Comparison of ENCODE assay signal across 14 mouse cellular contexts in the genomic region with DNA sequence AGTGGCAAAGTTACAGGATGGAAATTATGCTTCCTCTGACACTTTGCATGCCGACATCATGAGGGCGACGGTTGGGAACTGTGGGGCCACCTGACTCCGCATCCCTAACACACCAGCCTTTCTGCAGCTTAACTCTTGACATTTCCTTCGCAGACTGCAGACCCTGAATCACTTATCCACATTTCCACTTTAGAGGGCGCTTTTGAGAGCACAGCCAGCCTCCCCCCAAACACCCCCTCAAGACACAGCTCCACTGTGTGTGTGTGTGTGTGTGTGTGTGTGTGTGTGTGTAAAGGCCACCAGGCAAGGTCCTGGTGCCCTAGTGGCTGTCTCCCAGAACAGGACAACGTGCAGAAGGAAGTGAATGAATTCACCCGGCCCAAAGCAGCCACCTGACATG. TPM values are rescaled to one million over a fixed set of nuclear protein-coding genes. Genes with fewer than 3 reads are reported as not detected.
A peak's percentile ranks its signal among the peaks of the same experiment; 100 is the strongest.
DNase-seq lines count a peak whose midpoint lies in the region; ATAC-seq and TF ChIP-seq lines count a peak whose summit lies in the region.
"Had no signal": no experiment of that assay in that cellular context is flagged by ENCODE, and none has a peak within 500 bp of the region (broad histone marks: within the 10 kb centered on the region; RNA-seq: fewer than 3 reads in every experiment).

No protein-coding gene starts in this region.

- H3K27ac ChIP-seq in intestine, embryonic 16.5 days (ENCODE audit: low read length): no peak overlapping the region
- H3K27ac ChIP-seq in intestine, embryonic 15.5 days: no peak overlapping the region
- H3K27ac ChIP-seq in CH12.LX (ENCODE audit: insufficient read depth, low read depth) (peak overlapping the region; percentile 84), ES-Bruce4 (ENCODE audit: insufficient read depth, low read length) (no peak overlapping the region)
- H3K27ac ChIP-seq: forebrain, embryonic 15.5 days; hindbrain, embryonic 15.5 days; liver, embryonic 12.5 days had no signal

- dilution Hi-C loops in CH12.LX (cut with MboI; ENCODE audit: extremely low pct_ligation_motif_present, extremely low pct_unique_long_range_greater_than_20kb, low sequenced_read_pairs): no loop called here

- no peaks in the 10 kb centered on the region for H3K9me3 ChIP-seq in intestine, embryonic 16.5 days (ENCODE audit: control insufficient read depth, low read length)
- H3K9me3 ChIP-seq in intestine, embryonic 15.5 days: no peaks in the 10 kb centered on the region
- H3K9me3 ChIP-seq in CH12.LX (replicated peaks; ENCODE audit: low read length) (no peaks in the 10 kb centered on the region), ES-Bruce4 (replicated peaks; ENCODE audit: control insufficient read depth, insufficient read depth, low read length, poor library complexity, severe bottlenecking) (no peaks in the 10 kb centered on the region)
- H3K9me3 ChIP-seq: forebrain, embryonic 15.5 days; hindbrain, embryonic 15.5 days; liver, embryonic 12.5 days had no signal

- H3K4me1 ChIP-seq in intestine, embryonic 16.5 days (ENCODE audit: control insufficient read depth, insufficient read depth, low read length): peaks cover 16% of the 10 kb centered on the region
- H3K4me1 ChIP-seq in intestine, embryonic 15.5 days (replicated peaks): peaks cover 13% of the 10 kb centered on the region; the same call in 1 of the 2 replicates
- H3K4me1 ChIP-seq in CH12.LX (ENCODE audit: control insufficient read depth in 1 of 2, insufficient read depth in 2 of 2) (peaks cover 24 to 63% of the 10 kb centered on the region in 2 experiments), ES-Bruce4 (ENCODE audit: control insufficient read depth, insufficient read depth, low read length) (peaks cover 5% of the 10 kb centered on the region)

- H3K4me3 ChIP-seq in intestine, embryonic 16.5 days (ENCODE audit: low read length): no peak overlapping the region
- no peak overlapping the region for H3K4me3 ChIP-seq in intestine, embryonic 15.5 days (replicated peaks)
- H3K4me3 ChIP-seq in CH12.LX (replicated peaks in 1 of 3; ENCODE audit: low read depth in 2 of 3, low read length in 2 of 3, poor library complexity in 1 of 3): peak overlapping the region; percentile 57 to 62 (median 59)
- H3K4me3 ChIP-seq in ES-Bruce4 (ENCODE audit: low read depth, low read length): no peak overlapping the region
- H3K4me3 ChIP-seq: erythroblast, embryonic 14.5 days; forebrain, embryonic 15.5 days; hindbrain, embryonic 15.5 days had no signal

- TF ChIP-seq RAD21 in CH12.LX (IDR thresholded peaks at IDR 0.05; ENCODE audit: low read depth, low read length): no peak

- in situ Hi-C loops in CH12.LX (cut with MboI; ENCODE audit: low pct_ligation_motif_present, low pct_unique_long_range_greater_than_20kb, low sequenced_read_pairs): loop anchor here (10.0 kb wide), 3 partner anchors 51 to 171 kb away; a partner anchor contains a TSS

- ATAC-seq in intestine, embryonic 16.5 days: peak; percentile 20; the same call in 1 of the 2 replicates
- ATAC-seq in intestine, embryonic 15.5 days: no peak
- ATAC-seq in frontal cortex, adult (ENCODE audit: low TSS enrichment): no peak
- ATAC-seq: forebrain, embryonic 15.5 days had no signal

- TF ChIP-seq POLR2A in CH12.LX (IDR thresholded peaks at IDR 0.05; ENCODE audit: low read depth, low read length) (no peak; the same call in 1 of the 2 replicates), ES-Bruce4 (IDR thresholded peaks at IDR 0.05; ENCODE audit: insufficient read depth, low read length) (no peak)

- no peaks in the 10 kb centered on the region for H3K27me3 ChIP-seq in intestine, embryonic 16.5 days (replicated peaks; ENCODE audit: control insufficient read depth, insufficient read depth, low read length)
- H3K27me3 ChIP-seq in intestine, embryonic 15.5 days (replicated peaks): no peaks in the 10 kb centered on the region
- H3K27me3 ChIP-seq in CH12.LX (replicated peaks) (no peaks in the 10 kb centered on the region), ES-Bruce4 (ENCODE audit: control insufficient read depth, insufficient read depth, low read length, poor library complexity, severe bottlenecking) (no peaks in the 10 kb centered on the region)
- H3K27me3 ChIP-seq: forebrain, embryonic 15.5 days; hindbrain, embryonic 15.5 days had no signal

- no peak for DNase-seq in CH12.LX (ENCODE audit: extremely low read depth)
- peak; percentile 39 for DNase-seq in thymus, postnatal 0 days (ENCODE audit: low spot score)
- no peak for DNase-seq in urinary bladder, postnatal 14 days (ENCODE audit: low spot score)
- DNase-seq: adrenal gland, adult 8-10 months; cerebellum, adult 11-12 months; cerebellum, postnatal 25 days had no signal

- WGBS in intestine, embryonic 16.5 days: 72% methylated on average over 8 of the region's 8 CpGs
- 74% methylated on average over 8 of the region's 8 CpGs for WGBS in intestine, embryonic 15.5 days

- H3K4me2 ChIP-seq in intestine, embryonic 16.5 days (ENCODE audit: low read depth, low read length): peak overlapping the region; percentile 14; the same call in 1 of the 2 replicates
- H3K4me2 ChIP-seq in intestine, embryonic 15.5 days (replicated peaks): no peak overlapping the region
- peak overlapping the region; percentile 90 for H3K4me2 ChIP-seq in CH12.LX (ENCODE audit: insufficient read depth, low read depth, poor library complexity, severe bottlenecking)
- H3K4me2 ChIP-seq: forebrain, embryonic 15.5 days; hindbrain, embryonic 15.5 days had no signal

- TF ChIP-seq EP300 in CH12.LX (IDR thresholded peaks at IDR 0.05; ENCODE audit: low read length) (no peak), ES-Bruce4 (IDR thresholded peaks at IDR 0.05; ENCODE audit: insufficient read depth, low read depth, low read length) (no peak)

- H3K36me3 ChIP-seq in intestine, embryonic 16.5 days (ENCODE audit: control insufficient read depth, insufficient read depth, low read length): no peaks in the 10 kb centered on the region
- H3K36me3 ChIP-seq in intestine, embryonic 15.5 days: no peaks in the 10 kb centered on the region
- H3K36me3 ChIP-seq in CH12.LX (replicated peaks in 1 of 2; ENCODE audit: control insufficient read depth in 1 of 2, insufficient read depth in 1 of 2, low read length in 1 of 2) (no peaks in the 10 kb centered on the region), ES-Bruce4 (ENCODE audit: control insufficient read depth, insufficient read depth, low read length, poor library complexity, severe bottlenecking) (no peaks in the 10 kb centered on the region)
- H3K36me3 ChIP-seq: forebrain, embryonic 15.5 days; hindbrain, embryonic 15.5 days; liver, embryonic 12.5 days had no signal

- H3K9ac ChIP-seq in intestine, embryonic 16.5 days (ENCODE audit: low read depth, low read length): no peak overlapping the region
- H3K9ac ChIP-seq in intestine, embryonic 15.5 days: no peak overlapping the region
- peak overlapping the region; percentile 65 for H3K9ac ChIP-seq in CH12.LX (ENCODE audit: insufficient read depth, low read depth)
- no peak overlapping the region for H3K9ac ChIP-seq in ES-Bruce4 (ENCODE audit: low read depth, poor library complexity, severe bottlenecking)
- H3K9ac ChIP-seq: forebrain, embryonic 15.5 days; hindbrain, embryonic 15.5 days; liver, embryonic 12.5 days had no signal

- H3K79me2 ChIP-seq in CH12.LX (replicated peaks; ENCODE audit: control insufficient read depth, extremely low read depth, insufficient read depth, poor library complexity, severe bottlenecking): no peaks in the 10 kb centered on the region

- TF ChIP-seq CTCF in CH12.LX (conservative IDR thresholded peaks at IDR 0.05 in 1 of 2, IDR thresholded peaks at IDR 0.05 in 1 of 2; ENCODE audit: low read depth in 2 of 2, low read length in 2 of 2): peak in 1 of 2 experiments; percentile 29; a peak in 2 of 4 replicates
- peak; percentile 4 for TF ChIP-seq CTCF in ES-Bruce4 (IDR thresholded peaks at IDR 0.05; ENCODE audit: low read depth, low read length)

TF ChIP-seq in CH12.LX, 34 proteins besides CTCF, POLR2A, EP300 and RAD21:
- TF ChIP-seq MAFK (IDR thresholded peaks at IDR 0.05; ENCODE audit: insufficient replicate concordance, low read length) (0 out of 2 replicates have a peak, but pooled peaks have one; percentile 12), USF2 (conservative IDR thresholded peaks at IDR 0.05; ENCODE audit: low read depth, low read length) (no peak), MEF2A (IDR thresholded peaks at IDR 0.05; ENCODE audit: borderline replicate concordance, low read depth, low read length) (no peak), NRF1 (IDR thresholded peaks at IDR 0.05; ENCODE audit: low read depth, low read length) (no peak), CHD1 (IDR thresholded peaks at IDR 0.05; ENCODE audit: low read depth, low read length) (no peak), BHLHE40 (IDR thresholded peaks at IDR 0.05; ENCODE audit: low read depth, low read length) (peak; percentile 5; the same call in 1 of the 2 replicates), RCOR1 (conservative IDR thresholded peaks at IDR 0.05; ENCODE audit: low read depth, low read length) (no peak), MAZ (IDR thresholded peaks at IDR 0.05; ENCODE audit: low read depth, low read length) (no peak; the same call in 1 of the 2 replicates), KAT2A (IDR thresholded peaks at IDR 0.05; ENCODE audit: insufficient replicate concordance, low read length) (no peak), ETS1 (conservative IDR thresholded peaks at IDR 0.05; ENCODE audit: low read depth, low read length) (no peak), SMC3 (IDR thresholded peaks at IDR 0.05; ENCODE audit: low read depth, low read length) (peak; percentile 20), CHD2 (IDR thresholded peaks at IDR 0.05; ENCODE audit: low read length) (0 out of 2 replicates have a peak, but pooled peaks have one; percentile 6)
TF ChIP-seq in CH12.LX: peak in this region for 4.

RNA-seq across cellular contexts. Expression of a gene that starts 4.2 kb away (rescaled TPM):
- 2.9 and 3.5 TPM in 2 replicates for polyA plus RNA-seq in intestine, embryonic 16.5 days (2015; fragmentation: Nextera tagmentation; extraction: Ambion mirVana)
- polyA plus RNA-seq in intestine, embryonic 15.5 days (2015; fragmentation: Nextera tagmentation; extraction: Ambion mirVana): 2.5 TPM in 2 replicates
- 99.2 and 151 TPM in 2 replicates for total RNA-seq in CH12.LX (2012; rRNA removed)
- total RNA-seq in CH12.LX (2014; rRNA removed): 58.8 and 66.9 TPM in 2 replicates
- polyA plus RNA-seq in CH12.LX (2012; ENCODE audit: insufficient read length, low read depth): 46.4 and 47.9 TPM in 2 replicates
- 1.2 and 5.1 TPM in 2 replicates for polyA plus RNA-seq in ES-Bruce4 (2011; ENCODE audit: insufficient read depth, insufficient read length, low read depth, missing spikeins)
- 14.3 and 15.4 TPM in 2 replicates for polyA plus RNA-seq in thymus, postnatal 0 days (2015; fragmentation: Nextera tagmentation; extraction: Ambion mirVana)
- polyA plus RNA-seq: erythroblast, embryonic 14.5 days had no signal

RNA-seq across cellular contexts. Expression of a gene that starts 52.0 kb away (rescaled TPM):
- 6.0 and 6.7 TPM in 2 replicates for polyA plus RNA-seq in intestine, embryonic 16.5 days (2015; fragmentation: Nextera tagmentation; extraction: Ambion mirVana)
- 8.0 TPM in 2 replicates for polyA plus RNA-seq in intestine, embryonic 15.5 days (2015; fragmentation: Nextera tagmentation; extraction: Ambion mirVana)
- total RNA-seq in CH12.LX (2012; rRNA removed): 16.8 and 17.0 TPM in 2 replicates
- 20.5 and 25.0 TPM in 2 replicates for total RNA-seq in CH12.LX (2014; rRNA removed)
- polyA plus RNA-seq in CH12.LX (2012; ENCODE audit: insufficient read length, low read depth): 25.4 and 27.9 TPM in 2 replicates
- 10.3 and 11.8 TPM in 2 replicates for polyA plus RNA-seq in ES-Bruce4 (2011; ENCODE audit: insufficient read depth, insufficient read length, low read depth, missing spikeins)
- polyA plus RNA-seq in thymus, postnatal 0 days (2015; fragmentation: Nextera tagmentation; extraction: Ambion mirVana): 10.7 TPM in 2 replicates

Comparison
In these comparisons a context has a peak if more than half of its experiments do, and no peak if none do; other contexts are left out.
1. H3K4me3 ChIP-seq: peak in CH12.LX (3 of 3); none in intestine, embryonic 16.5 days (single experiment), intestine, embryonic 15.5 days (single experiment) and ES-Bruce4 (single experiment).